Mouse (Mus musculus) olfactory bulb, adult 2 months (tissue): ENCODE data around the gene Il17rb.

ENCODE experiments used
- CTCF ChIP-seq: fragments of 200-500 bp; IDR thresholded peaks from 2 replicates; pipeline ENCODE4 v1.5.1; 2012; ENCODE audit warnings: low read depth, mild to moderate bottlenecking, low read length, moderate library complexity; ENCODE audit not compliant: insufficient read depth
- POLR2A ChIP-seq: fragments of 200-500 bp; IDR thresholded peaks from 2 replicates; pipeline ENCODE4 v1.6.1; 2012; ENCODE audit warnings: mild to moderate bottlenecking, low read depth, low read length, moderate library complexity; ENCODE audit not compliant: insufficient read depth

- TF ChIP-seq CTCF (no peak), POLR2A (no peak)
Measured at GRCm38 (mm10) chr14:30043356-30043940, 34.8 kb upstream of the Il17rb start.
